18 mouse cellular contexts compared by ENCODE assay signal in genomic region chr6:146197868-146198379, GRCm38 (mm10).
DNase-seq lines count a peak whose midpoint lies in the region; TF ChIP-seq lines count a peak whose summit lies in the region.
"Had no signal": no experiment of that assay in that cellular context is flagged by ENCODE, and none has a peak within 500 bp of the region (broad histone marks: within the 10 kb centered on the region; RNA-seq: fewer than 3 reads in every experiment).

No protein-coding gene starts in this region.

- no peaks in the 10 kb centered on the region; the same call in 1 of the 2 replicates for H3K36me3 ChIP-seq in ES-E14 (ENCODE audit: control insufficient read depth, insufficient read depth, low read length, poor library complexity, severe bottlenecking)
- H3K36me3 ChIP-seq in splenic B cell, adult 2 months (ENCODE audit: control insufficient read depth, insufficient read depth, low read length, poor library complexity, severe bottlenecking) = peaks cover 13% of the 10 kb centered on the region
- H3K36me3 ChIP-seq: embryonic facial prominence, embryonic 10.5 days; hindbrain, embryonic 12.5 days had no signal

- DNase-seq in heart, adult 11 months = peak; percentile 57
- no peak for DNase-seq in heart, postnatal 25 days (ENCODE audit: low spot score)
- DNase-seq in 416B (ENCODE audit: low read depth) (peak; percentile 21), ES-E14 (ENCODE audit: low read depth, low spot score) (peak; percentile 4), MN1 (ENCODE audit: low spot score) (no peak)
- peak; percentile 55 for DNase-seq in splenic B cell, adult 2 months (ENCODE audit: low read depth, low spot score)
- DNase-seq in lung, postnatal 10 days = no peak
- DNase-seq: adrenal gland, adult 8-10 months; adrenal gland, postnatal 36 days; cerebellum, adult 2 months; cerebellum, postnatal 10 days; gastrocnemius, adult 2 months; gastrocnemius, postnatal 25 days; heart, postnatal 4 days had no signal

- H3K9ac ChIP-seq in ES-E14 (ENCODE audit: insufficient read depth, low read depth, low read length, poor library complexity, severe bottlenecking) = no peak overlapping the region
- H3K9ac ChIP-seq: forebrain, embryonic 13.5 days; heart, embryonic 13.5 days; hindbrain, embryonic 12.5 days had no signal

- in situ Hi-C loops in ES-E14 (cut with MboI; ENCODE audit: low sequenced_read_pairs in 2 of 2, unreplicated experiment in 2 of 2) = no loop called here

- H3K27ac ChIP-seq in ES-E14 (ENCODE audit: insufficient read depth, low read depth, low read length, poor library complexity, severe bottlenecking) = no peak overlapping the region
- H3K27ac ChIP-seq: embryonic facial prominence, embryonic 10.5 days; forebrain, embryonic 13.5 days; gastrocnemius, adult 2 months; heart, embryonic 13.5 days; hindbrain, embryonic 12.5 days had no signal

- no peaks in the 10 kb centered on the region for H3K4me1 ChIP-seq in ES-E14 (ENCODE audit: control insufficient read depth in 2 of 2, insufficient read depth in 2 of 2, low read length in 2 of 2, poor library complexity in 1 of 2)
- H3K4me1 ChIP-seq: embryonic facial prominence, embryonic 10.5 days; forebrain, embryonic 13.5 days; heart, embryonic 13.5 days; hindbrain, embryonic 12.5 days had no signal

- no peaks in the 10 kb centered on the region for H3K9me3 ChIP-seq in ES-E14 (ENCODE audit: control insufficient read depth, insufficient read depth, low read depth, low read length)
- H3K9me3 ChIP-seq: embryonic facial prominence, embryonic 10.5 days had no signal

- H3K27me3 ChIP-seq in splenic B cell, adult 2 months (ENCODE audit: control insufficient read depth, insufficient read depth, low read length, poor library complexity, severe bottlenecking) = no peaks in the 10 kb centered on the region
- H3K27me3 ChIP-seq: forebrain, embryonic 13.5 days; heart, embryonic 13.5 days; hindbrain, embryonic 12.5 days had no signal

- H3K4me3 ChIP-seq in ES-E14 (ENCODE audit: insufficient read depth in 1 of 2, low read depth in 1 of 2, low read length in 2 of 2, poor library complexity in 1 of 2, severe bottlenecking in 1 of 2) = no peak overlapping the region
- H3K4me3 ChIP-seq: embryonic facial prominence, embryonic 10.5 days; forebrain, embryonic 13.5 days; gastrocnemius, adult 2 months; heart, embryonic 13.5 days; hindbrain, embryonic 12.5 days had no signal

- intact Hi-C loops in heart, postnatal 25 days (cut with DNase I) = no loop called here

TF ChIP-seq in ES-E14, 5 proteins besides CTCF, POLR2A, EP300 and RAD21:
- TF ChIP-seq CHD2 (IDR thresholded peaks at IDR 0.05; ENCODE audit: low read depth, low read length) (no peak), MAFK (IDR thresholded peaks at IDR 0.05; ENCODE audit: insufficient read depth, low read depth, low read length) (no peak), HCFC1 (IDR thresholded peaks at IDR 0.05; ENCODE audit: borderline replicate concordance, insufficient read depth, low read length) (no peak), ZNF384 (IDR thresholded peaks at IDR 0.05; ENCODE audit: low read depth, low read length) (no peak), ZC3H11A (IDR thresholded peaks at IDR 0.05; ENCODE audit: borderline replicate concordance, low read depth, low read length) (no peak)

Comparison
In these comparisons a context has a peak if more than half of its experiments do, and no peak if none do; other contexts are left out.
1. DNase-seq: peak in heart, adult 11 months (single experiment), 416B (single experiment), ES-E14 (single experiment) and splenic B cell, adult 2 months (single experiment); none in heart, postnatal 25 days (single experiment), MN1 (single experiment) and lung, postnatal 10 days (single experiment).